Mouse (Mus musculus): ENCODE data around the gene Gm20479.

Gm20479 gene

DNA sequence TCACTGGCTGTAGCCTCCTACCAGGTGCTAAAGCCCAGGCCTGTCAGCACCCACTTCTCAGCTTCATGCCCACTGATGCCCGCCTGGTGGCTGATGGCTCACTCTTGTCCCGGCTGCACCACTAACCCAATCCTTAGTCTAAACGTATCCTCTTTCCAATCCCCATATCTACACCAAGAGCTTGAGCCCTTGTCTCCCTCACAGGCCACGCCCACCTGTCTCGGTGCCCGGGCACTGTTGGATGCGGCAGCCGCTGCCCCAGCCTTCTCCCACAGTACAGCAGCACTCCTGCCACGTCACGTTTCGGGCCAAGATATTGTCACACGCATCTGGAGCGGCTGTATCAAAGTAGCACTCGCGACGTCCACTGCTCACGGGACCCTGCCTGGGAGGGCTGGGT lies 46.9 kb downstream of the Gm20479 start:
- peak in 1 of 2 experiments; percentile 71 for DNase-seq

DNA sequence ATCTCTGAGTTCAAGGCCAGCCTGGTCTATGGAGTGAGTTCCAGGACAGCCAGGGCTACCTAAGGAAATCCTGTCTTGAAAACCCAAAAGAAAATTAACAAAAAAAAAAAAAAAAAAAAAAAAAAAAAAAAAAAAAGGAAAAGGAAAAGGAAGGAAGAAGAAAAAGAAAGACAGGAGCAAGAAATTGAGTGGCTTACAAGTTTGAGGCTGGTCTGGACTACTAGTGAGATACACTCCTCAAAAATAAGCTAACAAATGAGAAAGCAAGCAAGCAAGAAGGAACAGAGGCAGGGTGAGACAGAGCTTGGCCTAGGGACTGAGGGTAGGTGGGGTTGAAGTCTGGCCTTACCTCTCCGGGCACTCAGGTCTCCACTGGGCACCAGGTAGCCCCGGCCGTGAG lies 47.4 kb downstream of the Gm20479 start:
- DNase-seq = no peak

GRCm38 (mm10) chr7:27308821-27309549 lies 48.2 kb downstream of the Gm20479 start:
- DNase-seq = peak; percentile 55 to 63

DNA sequence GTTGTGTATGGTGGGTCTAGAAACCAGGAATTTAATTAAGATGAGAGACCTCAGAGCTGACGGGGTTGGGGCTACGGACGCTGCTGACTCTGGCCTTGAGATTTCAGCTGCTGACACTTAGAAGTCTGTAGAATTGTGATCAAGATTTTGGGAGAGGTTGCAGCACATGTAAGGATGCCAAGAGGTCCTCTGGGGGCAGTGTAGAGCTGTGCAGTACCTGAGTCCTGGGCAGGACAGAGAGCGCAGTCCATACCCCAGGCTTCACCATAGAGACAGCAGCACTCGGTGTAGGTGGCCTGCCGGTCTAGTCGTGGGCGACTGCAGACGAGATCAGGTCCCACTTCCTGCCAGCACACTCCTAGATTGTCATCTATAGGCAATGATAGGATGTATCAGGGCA lies 49.7 kb downstream of the Gm20479 start:
- peak in 1 of 2 experiments; percentile 45 for DNase-seq

GRCm38 (mm10) chr7:27306161-27307160 lies 50.8 kb downstream of the Gm20479 start:
- peak; percentile 18 to 71 for DNase-seq

DNA sequence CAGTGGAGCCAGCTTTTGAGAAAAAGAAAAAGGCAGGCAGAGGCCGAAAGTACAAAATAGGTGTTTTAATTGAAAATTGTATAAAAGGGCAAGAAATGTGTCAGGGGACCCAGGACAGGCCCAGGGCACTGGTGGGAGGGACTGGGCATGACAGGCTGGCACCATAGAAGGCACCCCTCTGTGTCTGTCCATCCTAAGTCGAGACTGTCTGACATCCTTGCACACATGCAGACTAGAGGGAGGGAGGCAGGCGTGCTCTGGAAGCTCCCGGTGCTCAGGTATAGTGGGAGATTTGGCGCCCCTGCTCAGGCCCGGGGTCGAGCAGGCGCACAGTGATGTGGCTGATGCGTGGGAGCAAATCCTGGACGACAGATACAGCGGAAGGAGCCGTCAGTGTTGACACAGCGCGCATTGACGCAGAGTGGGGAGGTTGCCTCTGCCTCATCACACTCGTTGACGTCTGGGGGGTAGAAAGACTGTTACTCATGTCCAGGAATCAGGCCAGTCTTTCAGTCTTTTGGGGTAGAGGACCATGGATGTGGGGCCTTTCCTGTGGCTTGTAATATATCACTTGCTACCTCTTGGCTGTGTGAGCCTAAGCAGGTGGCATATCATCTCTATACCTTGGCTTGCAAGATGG lies 52.0 kb downstream of the Gm20479 start:
- DNase-seq = no peak
